Mouse (Mus musculus) testis, adult 2 months (tissue): ENCODE data around the gene Igfbp7. TPM values are rescaled to one million over a fixed set of nuclear protein-coding genes. Genes with fewer than 3 reads are reported as not detected.
"Not testable (repeated sequence)": the region's sequence is repeated elsewhere in the genome, so short reads cannot be mapped to it uniquely, and the experiment has no call there.

Experiments
- H3K27ac ChIP-seq: fragments of 200-500 bp; 2 replicates; pipeline ENCODE4 v1.5.1; 2012; ENCODE audit warnings: low read depth, low read length; ENCODE audit not compliant: control insufficient read depth, insufficient read depth
- H3K27me3 ChIP-seq: fragments of 200-500 bp; 2 replicates; pipeline ENCODE4 v1.6.1; 2012; ENCODE audit warnings: mild to moderate bottlenecking, low read length, moderate library complexity; ENCODE audit not compliant: control insufficient read depth, insufficient read depth
- H3K36me3 ChIP-seq: fragments of 200-500 bp; 2 replicates; pipeline ENCODE4 v1.6.1; 2012; ENCODE audit warnings: mild to moderate bottlenecking, low read length; ENCODE audit not compliant: control insufficient read depth, insufficient read depth
- H3K4me1 ChIP-seq: fragments of 200-500 bp; 2 replicates; pipeline ENCODE4 v1.6.1; 2012; ENCODE audit warnings: low read length; ENCODE audit not compliant: control insufficient read depth, insufficient read depth
- H3K4me3 ChIP-seq: fragments of 200-500 bp; 2 replicates; pipeline ENCODE4 v1.5.1; 2012; ENCODE audit warnings: low read depth, mild to moderate bottlenecking, low read length, moderate library complexity, mixed read lengths; ENCODE audit not compliant: control insufficient read depth
- CTCF ChIP-seq: fragments of 200-500 bp; IDR thresholded peaks from 2 replicates; pipeline ENCODE4 v1.5.1; 2012; ENCODE audit warnings: low read depth, mild to moderate bottlenecking, inconsistent platforms, low read length, moderate library complexity; ENCODE audit not compliant: control insufficient read depth, insufficient read depth, insufficient replicate concordance
- POLR2A ChIP-seq: fragments of 200-500 bp; IDR thresholded peaks from 2 replicates; pipeline ENCODE4 v1.6.1; 2012; ENCODE audit warnings: low read depth, mild to moderate bottlenecking, inconsistent platforms, low read length, moderate library complexity; ENCODE audit not compliant: control insufficient read depth
- polyA plus RNA-seq: library from polyadenylated mRNA; depleted of rRNA; stranded (reverse); fragments of >200 nt; gene quantifications from 2 replicates; pipeline ENCODE4 v1.2.3, GENCODE M21; 2012

Gene Igfbp7
- polyA plus RNA-seq, 1 experiment: 94.8 TPM

DNA sequence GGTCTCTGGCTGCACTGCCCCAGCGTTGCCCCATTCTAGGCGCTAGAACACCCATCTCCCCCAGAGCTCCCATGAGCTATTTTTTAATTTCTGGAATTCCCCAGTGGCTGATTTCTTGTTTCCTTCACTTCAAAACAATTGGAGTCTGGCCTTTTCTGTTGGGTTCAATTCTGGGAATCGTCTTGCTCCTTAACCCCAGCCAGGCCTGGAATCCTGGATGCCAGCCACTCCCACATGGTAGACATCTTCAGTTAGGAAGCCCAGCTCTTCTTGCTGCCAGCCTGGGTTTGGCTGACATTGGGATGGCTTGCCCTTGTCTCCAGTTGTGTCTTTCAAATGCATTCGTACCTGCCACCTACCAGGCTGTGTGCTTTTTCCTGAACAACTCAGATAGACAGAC, 20.7 kb upstream of the Igfbp7 start:
- Histone ChIP-seq H3K27me3 (no peaks in the 10 kb centered on the region), H3K4me3 (no peak overlapping the region), H3K27ac (no peak overlapping the region), H3K4me1 (no peaks in the 10 kb centered on the region), H3K36me3 (no peaks in the 10 kb centered on the region)
- TF ChIP-seq POLR2A (no peak), CTCF (no peak)

DNA sequence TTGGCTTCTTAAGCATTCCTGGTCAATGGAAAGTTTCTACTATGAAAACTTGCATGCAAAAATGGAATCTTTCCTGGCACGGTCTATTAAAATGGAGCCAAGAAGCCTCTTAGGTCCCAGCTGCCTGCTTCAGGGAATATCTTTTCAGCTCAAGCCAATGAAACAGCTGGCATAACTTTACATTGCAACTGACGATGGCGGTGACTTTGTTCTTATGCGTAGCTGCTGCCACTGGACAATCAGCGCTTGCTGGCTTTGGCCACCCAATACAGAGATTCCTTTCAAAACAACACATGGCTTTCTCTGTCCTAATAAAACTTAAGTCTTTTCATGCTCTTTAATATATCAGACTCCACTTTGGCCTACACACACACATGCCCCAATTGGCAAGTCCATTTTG, 20.1 kb upstream of the Igfbp7 start:
- TF ChIP-seq CTCF (no peak), POLR2A (no peak)
- Histone ChIP-seq H3K27ac (no peak overlapping the region), H3K4me3 (no peak overlapping the region), H3K36me3 (no peaks in the 10 kb centered on the region), H3K27me3 (no peaks in the 10 kb centered on the region), H3K4me1 (no peaks in the 10 kb centered on the region)

DNA sequence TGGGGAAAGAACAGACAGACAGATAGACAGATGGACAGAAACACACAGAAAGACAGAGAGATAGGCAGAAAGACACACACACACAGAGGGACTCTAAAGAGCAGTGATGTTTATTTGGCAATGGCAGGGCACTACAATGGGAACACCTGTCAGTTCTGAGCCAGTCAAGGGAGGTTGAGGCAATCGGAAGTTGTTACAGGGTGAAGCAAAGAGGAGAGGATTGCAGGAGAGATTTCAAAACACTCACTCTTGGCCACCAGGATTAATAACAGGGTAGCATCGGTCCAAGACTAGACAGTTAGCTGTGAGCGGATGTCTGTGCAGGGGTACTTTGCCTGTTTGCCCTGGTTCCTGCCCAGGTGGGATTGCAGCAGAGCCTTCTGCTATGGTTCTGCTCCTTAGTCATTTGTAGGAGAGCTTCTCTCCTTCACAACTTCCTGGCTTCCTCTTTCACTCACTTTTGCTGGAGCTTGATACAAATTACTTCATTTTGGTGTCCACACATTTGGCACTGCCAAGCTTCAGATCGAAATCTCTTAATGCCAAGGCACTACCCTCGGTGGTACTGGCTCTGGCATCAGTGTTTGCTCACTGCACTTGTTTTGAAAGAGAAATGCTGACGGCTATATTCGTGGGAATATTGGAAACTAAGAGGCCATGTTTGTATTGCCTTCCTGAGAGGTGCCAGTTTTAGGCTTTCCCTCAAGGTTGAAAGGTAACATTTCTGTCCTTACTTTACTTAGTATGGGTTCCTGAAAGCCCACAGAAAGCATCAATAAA, 18.1 kb upstream of the Igfbp7 start:
- no peak overlapping the region for H3K27ac ChIP-seq
- no peaks in the 10 kb centered on the region for H3K27me3 ChIP-seq
- TF ChIP-seq POLR2A (no peak), CTCF (no peak)
- H3K4me1 ChIP-seq: no peaks in the 10 kb centered on the region
- no peaks in the 10 kb centered on the region for H3K36me3 ChIP-seq
- no peak overlapping the region for H3K4me3 ChIP-seq

DNA sequence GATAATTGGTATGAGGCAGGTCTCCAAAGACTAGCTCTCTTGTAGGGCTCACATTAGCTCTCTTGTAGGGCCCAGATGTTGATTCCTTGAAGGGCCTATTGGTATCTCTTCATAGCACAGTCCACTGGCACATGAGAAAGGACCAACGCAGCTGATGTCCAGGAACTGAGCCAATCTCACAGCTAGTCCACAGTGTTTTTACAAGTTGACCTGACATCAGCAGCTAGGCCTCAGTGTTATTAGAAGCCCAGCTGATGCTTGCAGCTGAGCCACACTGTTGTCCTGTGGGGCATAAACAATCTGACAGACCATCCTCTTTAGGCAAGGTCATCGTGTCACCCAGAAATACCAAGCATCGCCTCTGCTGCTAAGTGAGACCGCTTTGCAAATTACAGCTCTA, 11.7 kb upstream of the Igfbp7 start:
- H3K27me3 ChIP-seq, H3K4me3 ChIP-seq, H3K36me3 ChIP-seq, H3K27ac ChIP-seq, H3K4me1 ChIP-seq: not testable (repeated sequence)

DNA sequence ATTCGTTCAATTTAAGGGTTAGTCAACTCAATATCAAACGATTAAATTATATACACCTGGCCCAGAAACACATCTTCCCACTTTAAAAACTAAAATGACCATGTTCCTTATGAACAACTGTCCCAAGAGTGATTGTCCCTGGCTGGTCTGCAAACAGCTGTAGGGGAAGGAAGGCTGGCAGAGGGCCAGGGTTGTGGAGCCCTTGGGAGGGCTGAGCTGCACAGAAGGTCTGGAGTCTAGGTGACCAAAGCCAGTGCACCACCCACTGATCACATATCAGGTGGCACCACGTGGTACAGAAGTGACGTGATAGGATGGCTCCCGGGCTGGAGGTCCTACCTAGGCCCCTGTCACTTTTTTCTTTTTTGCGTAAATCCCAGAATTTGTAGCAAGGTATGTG, 8.2 kb upstream of the Igfbp7 start:
- Histone ChIP-seq H3K27me3 (no peaks in the 10 kb centered on the region), H3K27ac (no peak overlapping the region), H3K4me1 (no peaks in the 10 kb centered on the region), H3K36me3 (no peaks in the 10 kb centered on the region), H3K4me3 (no peak overlapping the region)
- TF ChIP-seq CTCF: no peak
- no peak for TF ChIP-seq POLR2A

DNA sequence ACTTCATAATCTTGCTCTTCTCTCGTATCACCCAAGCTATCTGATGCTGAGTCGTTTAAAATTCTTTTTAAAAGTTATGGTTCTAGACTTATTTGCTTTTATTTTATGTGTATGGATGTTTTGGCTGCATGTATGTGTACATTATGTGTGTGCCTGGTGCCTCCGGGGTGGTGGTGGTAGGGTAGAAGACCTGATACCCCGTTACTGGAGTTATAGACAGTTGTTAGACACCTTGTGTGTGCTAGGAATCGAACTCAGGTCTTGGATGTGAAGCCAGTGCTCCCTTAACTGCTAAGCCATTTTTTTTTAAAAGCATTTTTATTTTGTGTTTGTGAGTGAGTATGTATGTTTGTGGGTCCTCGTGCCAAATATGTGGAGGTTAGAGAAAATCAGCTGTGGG, 689 bp upstream of the Igfbp7 start:
- Histone ChIP-seq H3K27ac (no peak overlapping the region), H3K36me3 (no peaks in the 10 kb centered on the region), H3K4me3 (no peak overlapping the region), H3K27me3 (no peaks in the 10 kb centered on the region), H3K4me1 (peaks cover 3% of the 10 kb centered on the region)
- TF ChIP-seq POLR2A: no peak
- no peak for TF ChIP-seq CTCF

DNA sequence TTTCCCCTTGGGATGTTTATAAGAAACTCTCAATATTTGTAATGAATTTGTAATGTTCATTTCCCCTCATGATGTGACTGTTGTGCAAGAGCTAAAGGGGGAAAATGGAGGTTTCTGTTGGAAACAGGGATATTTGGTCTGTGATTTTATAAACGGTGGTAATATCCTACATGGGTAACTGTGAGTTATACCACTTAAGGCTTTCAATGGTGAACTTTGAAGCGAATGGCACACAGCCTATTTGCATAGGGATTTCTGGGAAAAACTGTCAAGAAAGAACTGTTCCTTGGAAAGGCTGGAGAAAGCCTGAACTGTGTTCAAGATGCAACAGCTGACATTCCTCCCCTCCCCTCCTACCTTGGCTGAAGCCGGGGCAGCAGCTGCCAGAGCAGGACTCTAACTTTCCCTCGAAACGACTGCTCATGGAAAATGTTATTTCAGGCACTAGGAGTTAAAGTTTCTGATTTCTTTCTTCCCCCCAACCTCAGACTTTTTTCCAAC, 1.4 kb downstream of the Igfbp7 start:
- Histone ChIP-seq H3K27ac (no peak overlapping the region), H3K27me3 (no peaks in the 10 kb centered on the region)

More for the DNA sequence above, 1.4 kb downstream of the Igfbp7 start:
- no peak for TF ChIP-seq POLR2A
- no peak for TF ChIP-seq CTCF
- peak overlapping the region; percentile 7; the same call in 1 of the 2 replicates for H3K4me3 ChIP-seq
- H3K36me3 ChIP-seq: no peaks in the 10 kb centered on the region
- H3K4me1 ChIP-seq: peaks cover 3% of the 10 kb centered on the region
